Mouse (Mus musculus) ZHBTc4 (cell line): ENCODE data around the gene Scamp3.

Experiments
- DNase-seq: peaks from one replicate; pipeline ENCODE4 v3.0.0-alpha.2; 2011; ENCODE audit warnings: low read depth, low spot score

Scamp3 gene

GRCm38 (mm10) chr3:89225918-89226317 is 48.6 kb downstream of the Scamp3 start:
- DNase-seq = peak; percentile 92

- DNase-seq = no peak
Measured at GRCm38 (mm10) chr3:89226361-89226760, 49.1 kb downstream of the Scamp3 start.

GRCm38 (mm10) chr3:89226900-89227299 is 49.6 kb downstream of the Scamp3 start, which contains the start of gene Mtx1:
Gene Mtx1, minus strand, starts transcription at chr3:89227088.
- DNase-seq = no peak

- peak; percentile 97 for DNase-seq
Measured at GRCm38 (mm10) chr3:89227307-89228179, 50.3 kb downstream of the Scamp3 start.

- peak; percentile 95 for DNase-seq
Measured at GRCm38 (mm10) chr3:89228180-89228549, 50.9 kb downstream of the Scamp3 start.

GRCm38 (mm10) chr3:89228836-89229235 is 51.6 kb downstream of the Scamp3 start, which contains the start of gene Muc1:
Gene Muc1, plus strand, starts transcription at chr3:89229057.
- no peak for DNase-seq

- DNase-seq = peak; percentile 83
Measured at GRCm38 (mm10) chr3:89229276-89229675, 52.0 kb downstream of the Scamp3 start.

- no peak for DNase-seq
Measured at GRCm38 (mm10) chr3:89230561-89230960, 53.3 kb downstream of the Scamp3 start.

GRCm38 (mm10) chr3:89231345-89231744 is 54.1 kb downstream of the Scamp3 start:
- DNase-seq = no peak

GRCm38 (mm10) chr3:89231772-89232275 is 54.6 kb downstream of the Scamp3 start:
- no peak for DNase-seq
